Mouse (Mus musculus): Measurements from ENCODE around the gene Ackr2.

DNA sequence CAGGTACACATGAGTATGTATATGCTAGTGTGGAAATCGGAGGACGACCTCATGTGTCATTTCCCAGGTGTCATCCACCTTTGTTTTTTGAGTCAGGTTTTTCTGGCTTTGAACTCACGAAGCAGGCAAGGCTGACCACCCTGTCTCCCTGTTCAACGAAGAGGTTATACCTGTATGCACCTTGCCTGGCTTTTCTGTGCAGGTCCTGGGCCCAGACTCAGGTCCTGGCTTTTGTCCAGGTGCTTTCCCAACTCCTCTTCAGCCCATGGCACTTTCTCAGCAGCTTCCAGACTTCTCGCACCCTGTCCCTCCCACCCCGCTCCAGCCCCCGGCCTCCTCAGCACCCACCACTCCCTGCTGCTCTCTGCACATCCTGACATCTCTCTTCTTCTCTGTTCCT is 13.0 kb downstream of the Ackr2 start:
- TF ChIP-seq TAL1 (IDR thresholded peaks at IDR 0.05; ENCODE audit: low read length) (no peak), GATA1 (IDR thresholded peaks at IDR 0.05; ENCODE audit: low read length) (no peak)

Data from erythroblast, embryonic 14.5 days (primary cell).